Mouse (Mus musculus): Measurements from ENCODE around the gene Nectin4. TPM values are rescaled to one million over a fixed set of nuclear protein-coding genes. Genes with fewer than 3 reads are reported as not detected.
"Not testable (repeated sequence)": the region's sequence is repeated elsewhere in the genome, so short reads cannot be mapped to it uniquely, and the experiment has no call there.

Gene Nectin4
- 1 to 10 TPM; 2.3 to 3.9 TPM for total RNA-seq (2021)

DNA sequence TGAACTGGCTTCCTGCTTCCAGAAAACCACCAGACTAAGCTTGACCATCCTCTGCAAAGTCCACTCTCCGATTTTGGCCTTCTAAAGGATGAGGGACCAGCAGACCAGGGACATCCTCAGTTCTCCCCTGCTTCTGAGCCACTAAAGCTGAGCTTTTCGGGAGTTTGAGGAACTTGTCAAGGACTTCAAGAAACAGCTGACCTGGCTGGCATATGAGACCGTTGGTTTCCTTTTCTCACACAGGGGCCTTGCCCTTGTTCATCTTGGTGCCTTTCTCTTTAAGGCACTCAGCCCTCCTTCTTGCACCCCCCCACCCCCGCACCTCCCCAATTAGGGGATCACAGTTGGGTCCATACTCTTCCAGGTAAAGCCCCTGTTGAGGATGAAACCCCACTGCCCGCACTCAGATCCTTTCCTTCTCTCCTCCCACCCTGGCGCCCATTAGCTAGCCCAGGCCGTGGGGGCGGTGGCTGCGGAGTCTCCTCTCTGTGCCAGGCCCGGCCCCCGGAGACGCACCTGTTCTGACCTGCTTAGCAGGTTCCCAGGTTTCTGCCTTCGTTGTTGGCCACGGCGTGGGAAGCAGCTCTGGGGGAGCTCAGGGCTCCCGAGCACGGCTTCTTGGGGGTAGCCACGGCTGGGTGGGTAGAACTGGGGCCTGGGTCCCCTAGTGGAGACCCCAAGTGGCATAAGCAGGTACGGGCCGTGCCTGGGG lies at the start of gene Nectin4:
Nectin4 (plus strand) TSS at position 255 of the 712 bp plus-strand sequence.
- no peak for DNase-seq (ENCODE audit: low spot score in 2 of 2)
- intact Hi-C loops (cut with DNase I) = loop anchor here (10.0 kb wide), 1 partner anchor 195 kb away; no protein-coding TSS in a partner anchor

DNA sequence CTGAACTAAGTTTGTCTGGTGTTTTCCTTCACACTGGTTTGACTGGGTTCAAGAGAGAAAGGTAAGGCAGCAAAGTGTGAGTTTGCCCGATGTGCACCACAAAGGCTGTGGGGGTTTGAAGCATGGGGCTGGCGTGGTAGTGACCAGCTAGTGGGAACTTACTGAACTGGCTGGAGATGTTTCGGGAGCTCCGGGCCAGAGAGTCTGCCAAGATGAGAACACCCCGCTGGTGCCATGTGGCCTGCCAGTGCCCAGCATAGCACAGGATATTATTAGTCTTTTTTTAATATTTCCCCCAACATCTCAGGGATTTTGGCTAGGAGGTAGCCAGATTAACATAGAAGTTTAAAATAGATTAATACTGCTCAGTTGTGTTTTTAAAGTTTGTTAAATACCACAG lies 49.7 kb upstream of the Nectin4 start:
- DNase-seq (ENCODE audit: low spot score in 2 of 2) = no peak
- intact Hi-C loops (cut with DNase I) = no loop called here

DNA sequence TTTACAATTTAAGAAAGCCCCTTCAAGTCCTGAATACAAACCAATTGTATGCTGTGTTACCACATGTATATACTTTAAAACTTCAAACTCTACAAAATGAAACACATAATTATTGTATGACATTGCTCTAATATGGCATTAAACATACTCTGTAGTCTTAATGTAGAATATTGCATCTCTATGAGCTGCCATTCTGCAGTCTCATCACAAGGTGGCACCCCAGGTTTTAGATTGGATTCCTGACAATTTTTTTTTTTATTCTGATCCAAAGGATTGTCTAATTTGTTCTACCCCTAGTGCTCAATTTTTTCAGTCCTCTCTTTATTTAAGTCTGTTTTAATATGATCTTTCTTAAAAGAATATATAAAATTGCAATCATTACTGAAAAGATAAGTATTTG lies 48.5 kb upstream of the Nectin4 start:
- intact Hi-C loops (cut with DNase I) = no loop called here
- no peak for DNase-seq (ENCODE audit: low spot score in 2 of 2)

DNA sequence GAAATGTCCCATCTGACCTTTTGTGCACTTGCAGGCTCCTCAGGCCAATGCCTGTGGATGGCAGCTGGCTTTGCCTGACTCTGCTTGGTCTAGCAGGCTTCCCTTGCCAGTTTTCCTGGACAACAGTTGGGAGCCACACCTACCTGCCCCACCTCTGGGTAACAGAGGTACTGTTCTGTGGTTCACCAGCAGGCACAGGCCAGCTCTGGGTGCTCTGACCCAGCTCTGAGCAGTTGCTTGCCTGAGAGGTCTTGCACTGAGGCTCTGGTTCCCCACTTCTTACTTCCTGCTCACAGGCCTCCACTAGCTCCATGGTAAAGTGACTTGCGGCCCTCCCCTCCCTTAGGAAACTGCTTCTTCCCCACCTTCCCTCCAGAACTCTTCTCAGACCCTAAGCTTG lies 47.9 kb upstream of the Nectin4 start:
- DNase-seq (ENCODE audit: low spot score in 2 of 2) = no peak
- intact Hi-C loops (cut with DNase I) = no loop called here

DNA sequence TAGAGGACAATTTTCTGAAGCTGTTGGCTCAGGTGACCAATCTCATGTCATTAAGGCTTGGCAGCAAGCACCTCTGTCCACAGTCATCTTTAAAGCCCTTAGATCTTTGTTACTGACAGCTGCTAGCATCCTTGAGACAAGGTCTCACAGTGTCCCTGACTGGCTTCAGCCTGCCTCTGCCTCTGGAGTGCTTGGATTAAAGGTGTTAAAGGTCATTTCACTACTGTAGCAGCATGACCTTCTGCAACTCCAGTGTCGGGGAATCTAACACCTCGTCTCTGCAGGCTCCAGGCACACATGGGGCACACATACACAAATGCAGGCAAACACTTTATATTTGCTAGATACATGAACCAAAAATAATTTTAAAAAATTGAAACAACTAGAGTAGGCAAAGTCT lies 44.3 kb upstream of the Nectin4 start:
- DNase-seq (ENCODE audit: low spot score in 2 of 2) = no peak
- intact Hi-C loops (cut with DNase I) = no loop called here

DNA sequence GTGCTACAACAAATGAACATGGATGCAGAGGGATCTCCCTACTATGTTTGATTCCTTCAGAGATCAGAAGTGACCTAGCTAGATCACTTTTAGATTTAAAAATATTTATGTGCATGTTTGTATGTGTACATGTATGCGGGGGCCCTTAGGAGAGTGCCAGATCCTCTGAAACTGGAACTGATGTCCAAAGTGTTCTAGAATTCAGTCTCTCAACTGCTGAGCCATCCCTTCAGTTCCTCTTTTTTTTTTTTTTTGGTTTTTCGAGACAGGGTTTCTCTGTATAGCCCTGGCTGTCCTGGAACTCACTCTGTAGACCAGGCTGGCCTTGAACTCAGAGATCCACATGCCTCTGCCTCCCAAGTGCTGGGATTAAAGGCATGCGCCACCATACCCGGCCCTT lies 43.3 kb upstream of the Nectin4 start:
- intact Hi-C loops (cut with DNase I) = not testable (repeated sequence)

DNA sequence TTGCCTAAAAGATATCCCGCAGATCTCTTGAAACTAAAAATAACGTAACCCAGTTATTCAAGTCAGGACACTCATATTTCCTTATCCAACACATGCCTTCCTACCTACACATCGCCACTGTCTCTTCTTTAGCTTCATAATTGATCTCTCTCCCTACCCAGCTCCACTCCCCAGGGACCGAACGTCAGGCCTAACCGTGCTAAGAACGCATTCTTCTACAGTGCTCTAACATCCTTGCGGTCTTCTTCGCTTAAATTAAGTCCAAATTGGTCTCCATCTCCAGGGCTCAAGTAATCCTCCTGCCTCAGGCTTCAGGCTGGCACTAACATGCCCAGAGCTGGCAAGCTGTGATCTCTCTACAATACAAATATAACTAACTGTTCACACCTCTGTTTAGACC lies 41.7 kb upstream of the Nectin4 start:
- intact Hi-C loops (cut with DNase I) = no loop called here
- DNase-seq (ENCODE audit: low spot score in 2 of 2) = no peak

More for the DNA sequence above, 43.3 kb upstream of the Nectin4 start:
- DNase-seq (ENCODE audit: low spot score in 2 of 2) = not testable (repeated sequence)

DNA sequence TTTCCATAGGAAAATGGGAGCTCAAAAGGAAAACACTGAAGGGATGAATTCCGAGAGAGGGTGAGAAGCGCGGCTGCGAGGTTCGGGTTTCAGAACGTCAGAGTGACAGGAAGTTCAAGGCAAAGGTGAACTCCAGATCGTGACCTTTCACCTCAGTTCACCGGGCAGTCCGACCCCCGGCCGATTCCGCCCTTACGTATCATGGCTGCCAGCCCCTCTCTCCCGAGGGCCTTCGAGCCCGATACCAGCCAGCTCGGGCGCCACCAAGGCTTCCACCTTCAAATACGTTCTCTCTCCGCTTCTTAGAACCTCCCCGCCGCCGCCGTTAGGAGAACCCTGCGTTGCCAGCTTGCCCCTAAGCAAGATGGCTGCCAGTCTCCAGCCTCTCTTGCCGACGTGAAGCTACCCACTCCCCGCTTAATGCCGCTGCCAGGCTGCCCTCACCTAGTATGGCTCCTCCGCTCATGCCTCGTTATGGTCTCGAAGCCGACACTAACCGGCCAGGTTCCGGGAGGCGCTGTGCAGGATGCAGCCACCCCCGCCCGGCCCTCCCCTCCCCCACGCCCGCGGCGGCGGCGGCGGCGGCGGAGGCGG lies 41.0 kb upstream of the Nectin4 start, which contains the start of gene Dedd:
Dedd (plus strand) TSS at position 307 of the 594 bp plus-strand sequence.
- peak; percentile 94 to 95 for DNase-seq (ENCODE audit: low spot score in 2 of 2)
- intact Hi-C loops (cut with DNase I) = loop anchor here (1.0 kb wide), 3 partner anchors 16 to 82 kb away; partner anchors contain the start of genes Nit1, Pfdn2 and Usf1

DNA sequence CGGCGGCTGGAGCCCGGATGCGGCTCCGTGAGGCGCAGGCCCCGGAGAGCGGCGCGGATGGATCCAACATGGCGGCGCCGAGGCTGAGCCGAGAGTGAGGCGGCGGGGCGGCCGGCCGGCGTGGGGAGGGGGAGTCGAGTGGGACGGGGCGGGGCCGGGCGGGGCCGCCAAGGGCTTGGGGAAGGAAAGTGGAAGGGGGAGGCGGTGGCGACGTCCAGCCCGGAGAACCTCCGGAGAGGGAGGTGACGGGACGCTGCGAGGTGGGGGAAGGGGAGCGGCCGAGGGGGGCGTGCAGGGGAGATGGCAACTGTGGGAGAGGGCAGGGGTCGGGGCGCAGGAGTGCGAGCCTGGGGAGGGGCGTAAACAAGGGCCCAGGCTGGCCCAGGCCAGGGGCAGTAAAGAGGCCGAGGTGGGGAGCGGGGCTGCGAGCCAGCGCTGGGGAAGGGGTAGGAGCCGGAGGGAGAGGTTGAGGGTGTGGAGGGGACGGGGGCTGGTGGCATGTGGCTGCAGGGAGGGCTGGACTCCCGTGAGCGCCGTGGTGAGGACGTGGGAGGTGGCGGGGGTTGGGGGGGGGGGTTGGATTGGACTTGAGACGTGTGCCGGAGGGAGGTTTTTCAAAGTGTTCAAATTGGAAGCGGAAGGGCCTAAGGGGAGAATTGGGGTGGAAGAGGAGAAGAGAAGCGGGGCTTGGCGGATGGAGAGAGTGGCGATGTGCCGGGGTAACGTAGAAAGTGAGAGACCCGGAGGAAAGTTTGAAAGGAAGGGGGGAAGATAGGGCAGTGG lies 40.3 kb upstream of the Nectin4 start:
- DNase-seq (ENCODE audit: low spot score in 2 of 2) = peak in 1 of 2 experiments; percentile 57
- intact Hi-C loops (cut with DNase I) = loop anchor here (1.0 kb wide), 3 partner anchors 16 to 82 kb away; partner anchors contain the start of genes Nit1, Pfdn2 and Usf1

DNA sequence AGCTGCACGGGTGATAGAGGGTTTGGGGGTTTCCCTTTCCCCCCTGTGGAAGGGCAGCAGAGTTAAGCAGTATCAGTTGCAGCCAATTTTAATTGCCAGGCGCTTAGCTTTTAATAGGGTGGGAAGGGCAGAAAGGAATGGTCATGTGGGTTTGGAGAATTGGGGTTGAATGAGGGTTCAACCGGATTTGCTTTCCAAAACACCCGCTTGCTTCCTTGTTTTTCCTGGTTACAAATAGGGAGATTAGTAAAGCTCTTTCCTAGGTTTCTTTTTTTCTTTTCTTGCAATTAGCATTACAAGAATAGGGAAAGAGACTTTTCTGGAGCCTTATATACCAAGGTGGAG lies 39.7 kb upstream of the Nectin4 start:
- DNase-seq (ENCODE audit: low spot score in 2 of 2) = no peak

DNA sequence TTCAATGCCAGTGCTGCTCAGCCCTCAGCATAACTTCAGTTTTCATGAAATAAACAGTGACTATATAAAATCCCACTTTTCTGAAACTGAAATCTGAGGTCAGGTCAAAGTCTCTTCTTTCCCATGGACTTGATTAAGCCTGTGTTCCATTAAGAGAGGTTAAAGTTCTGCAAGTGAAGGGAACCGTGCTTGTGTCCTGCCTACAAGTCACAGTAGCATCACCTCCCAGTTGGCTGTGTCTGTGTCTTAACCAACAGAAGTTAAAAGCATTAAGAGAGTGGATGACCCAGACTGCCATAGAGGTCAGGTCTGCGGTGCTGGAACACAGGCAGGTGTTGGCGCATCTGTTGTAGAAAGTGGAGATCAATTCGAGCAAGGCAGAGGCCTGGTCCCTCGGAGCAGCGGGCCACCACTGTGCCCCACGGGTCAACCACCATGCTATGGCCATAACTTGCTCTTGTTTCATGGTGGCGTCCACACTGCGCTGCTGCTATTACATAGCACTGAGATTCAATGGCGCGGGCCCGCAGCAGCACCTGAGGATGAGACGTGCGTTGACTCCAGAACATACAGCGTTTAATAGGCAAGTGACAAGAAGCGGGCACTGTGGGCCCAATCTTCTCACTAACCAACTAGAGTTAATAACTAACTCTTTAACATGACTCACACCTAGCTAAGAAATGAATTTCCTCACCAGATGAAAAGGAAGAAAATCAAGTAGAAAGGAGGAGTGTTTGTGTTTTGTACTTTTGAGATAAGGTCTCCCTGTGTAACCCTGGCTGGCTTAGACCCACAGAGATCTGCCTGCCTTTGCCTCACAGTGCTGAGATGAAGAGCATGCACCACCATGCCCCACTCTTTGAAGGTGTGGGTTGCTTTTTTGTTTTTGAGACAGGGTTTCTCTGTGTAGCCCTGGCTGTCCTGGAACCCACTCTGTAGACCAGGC lies 27.4 kb upstream of the Nectin4 start:
- intact Hi-C loops (cut with DNase I) = no loop called here
- DNase-seq (ENCODE audit: low spot score in 2 of 2) = no peak

More for the DNA sequence above, 39.7 kb upstream of the Nectin4 start:
- intact Hi-C loops (cut with DNase I) = no loop called here

DNA sequence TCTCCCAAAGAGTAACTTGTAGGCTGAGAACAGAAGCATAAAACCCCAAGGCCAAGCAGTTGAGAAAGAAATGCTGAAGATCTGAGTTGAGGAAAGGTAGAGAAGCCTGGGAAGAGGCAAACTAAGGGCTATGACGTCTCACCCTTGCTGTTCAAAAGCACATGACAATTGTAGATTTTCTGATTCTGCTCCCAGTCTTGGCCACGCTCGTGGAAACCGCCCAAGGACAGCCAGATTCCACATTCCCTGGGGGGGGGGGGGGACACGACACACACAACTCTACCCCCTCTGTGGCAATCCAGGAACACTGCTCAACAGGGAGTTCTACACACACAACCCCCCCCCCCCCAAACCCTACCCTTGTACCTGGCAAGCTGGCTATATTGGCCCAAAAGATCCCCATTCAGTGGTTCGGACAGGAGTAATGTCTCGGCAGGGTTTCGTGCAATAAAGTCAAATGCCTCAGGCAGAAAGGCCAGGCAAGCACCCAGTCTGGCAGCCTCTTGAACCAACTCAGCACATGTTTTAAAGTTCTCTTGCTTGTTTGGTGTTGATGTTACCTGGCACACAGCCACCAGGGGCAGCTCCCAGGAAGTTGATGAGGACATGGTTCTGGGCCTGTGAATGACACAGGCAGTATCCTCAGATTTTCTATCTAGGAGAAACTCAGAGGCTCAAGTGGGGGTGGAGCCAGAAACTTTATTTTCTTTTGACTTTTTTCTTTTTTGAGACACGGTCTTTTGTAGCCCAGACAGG lies 25.8 kb upstream of the Nectin4 start:
- intact Hi-C loops (cut with DNase I) = no loop called here
- DNase-seq (ENCODE audit: low spot score in 2 of 2) = no peak

DNA sequence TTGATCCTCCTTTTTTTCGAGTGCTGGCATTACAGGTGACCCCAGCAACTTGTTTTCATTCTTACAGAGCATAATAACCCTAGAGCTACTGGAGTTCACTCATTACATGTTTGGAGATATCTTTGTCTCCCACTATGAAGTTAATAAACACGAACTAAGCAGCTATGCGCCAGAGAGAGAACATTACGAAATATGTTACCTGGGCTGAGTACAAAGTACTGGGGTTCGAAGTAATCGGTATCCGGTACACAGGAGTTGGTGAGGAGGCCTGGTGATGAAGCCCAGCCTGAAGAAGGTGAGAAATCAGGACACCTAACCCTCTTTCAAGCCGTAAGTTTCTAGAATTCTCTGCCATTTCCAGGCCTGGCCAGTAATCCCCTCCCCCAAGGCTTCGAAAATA lies 25.2 kb upstream of the Nectin4 start:
- no peak for DNase-seq (ENCODE audit: low spot score in 2 of 2)

DNA sequence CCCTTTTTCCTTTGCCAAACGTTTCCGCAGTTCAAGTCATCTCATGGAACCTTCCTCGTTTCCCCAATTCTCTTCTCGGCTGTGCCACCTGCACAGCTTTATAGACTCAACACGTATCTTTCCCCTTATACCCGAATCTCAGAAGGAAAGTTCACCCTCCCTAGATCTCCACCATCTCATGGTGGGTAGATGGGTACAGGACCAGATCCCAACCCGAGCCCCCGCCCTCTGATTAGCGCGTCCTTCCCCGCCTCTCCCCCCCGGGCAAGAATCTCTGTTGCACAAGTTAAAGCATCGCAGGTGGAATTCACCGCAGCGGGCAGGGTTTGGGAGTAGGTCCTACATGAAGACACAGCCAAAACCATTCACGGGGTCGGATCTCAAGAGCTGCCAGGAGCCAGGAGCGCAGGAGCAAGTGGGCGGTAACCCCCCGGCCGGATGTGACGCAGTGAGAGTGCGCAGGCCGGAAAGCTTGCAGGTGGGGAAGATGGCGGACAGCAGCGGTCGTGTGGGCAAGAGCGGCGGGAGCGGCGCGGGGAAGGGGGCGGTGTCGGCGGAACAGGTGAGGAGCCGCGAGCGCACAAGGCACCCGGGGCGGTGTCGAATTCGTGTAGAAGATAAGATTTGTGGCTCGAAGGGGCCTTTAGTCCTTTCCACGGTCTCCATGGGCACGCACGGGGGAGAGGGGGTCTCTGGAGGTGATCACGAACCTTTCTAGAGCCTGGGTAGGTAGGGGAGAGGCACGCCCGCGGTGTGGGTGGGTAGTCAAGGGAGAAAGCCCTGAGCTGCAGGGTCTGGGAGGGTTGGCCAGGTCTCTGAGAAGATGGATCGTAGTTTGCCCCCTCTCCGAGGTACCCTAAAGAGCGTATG lies 24.4 kb upstream of the Nectin4 start, which contains the start of the genes Nit1 and Pfdn2:
Nit1 (minus strand) TSS at position 422 of the 870 bp plus-strand sequence.
Pfdn2 (plus strand) TSS at position 446 of the 870 bp plus-strand sequence.
- peak; percentile 90 for DNase-seq (ENCODE audit: low spot score in 2 of 2)
- intact Hi-C loops (cut with DNase I) = loop anchor here (1.0 kb wide), 1 partner anchor 16 kb away; the partner anchor contains the start of gene Dedd

More for the DNA sequence above, 25.2 kb upstream of the Nectin4 start:
- intact Hi-C loops (cut with DNase I) = loop anchor here (1.0 kb wide), 1 partner anchor 15 kb away; the partner anchor contains the start of gene Dedd

DNA sequence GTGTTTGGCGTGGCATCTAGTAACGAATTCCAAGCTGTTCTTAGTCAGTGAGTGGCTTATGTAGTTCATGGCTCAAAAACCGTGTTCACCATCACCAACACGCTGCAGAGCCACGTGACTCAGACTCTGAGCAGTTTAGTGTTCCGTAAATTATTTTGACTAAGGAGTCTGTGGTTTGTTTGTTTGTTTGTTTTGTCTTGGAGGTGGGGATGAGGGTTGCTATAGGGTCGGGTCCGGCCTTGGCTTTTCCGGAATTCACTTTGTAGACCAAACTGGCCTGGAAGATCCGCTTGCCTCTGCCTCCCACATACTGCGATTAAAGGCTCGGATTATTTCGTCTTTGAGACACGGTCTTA lies 23.8 kb upstream of the Nectin4 start:
- no peak for DNase-seq (ENCODE audit: low spot score in 2 of 2)
- intact Hi-C loops (cut with DNase I) = no loop called here

DNA sequence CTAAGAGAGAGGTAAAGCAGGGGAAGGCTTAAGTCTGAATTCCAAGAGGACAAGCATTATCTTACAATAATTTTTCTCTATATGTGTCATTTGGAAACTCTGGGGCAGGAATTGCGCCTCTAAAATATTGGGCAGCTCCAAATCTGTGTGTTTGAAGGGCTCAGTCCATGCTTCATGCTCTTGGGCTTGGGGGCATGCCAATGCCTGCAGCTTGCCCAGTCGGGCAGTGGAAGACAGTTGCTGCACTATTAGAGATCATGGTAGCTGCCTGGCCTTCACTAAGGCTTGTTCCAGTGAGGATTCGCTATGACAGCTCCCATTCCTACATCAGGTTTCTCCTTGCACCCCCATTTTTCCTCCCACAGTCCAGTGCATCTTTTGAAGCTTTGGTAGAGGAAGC lies 21.2 kb upstream of the Nectin4 start:
- intact Hi-C loops (cut with DNase I) = no loop called here
- DNase-seq (ENCODE audit: low spot score in 2 of 2) = no peak

DNA sequence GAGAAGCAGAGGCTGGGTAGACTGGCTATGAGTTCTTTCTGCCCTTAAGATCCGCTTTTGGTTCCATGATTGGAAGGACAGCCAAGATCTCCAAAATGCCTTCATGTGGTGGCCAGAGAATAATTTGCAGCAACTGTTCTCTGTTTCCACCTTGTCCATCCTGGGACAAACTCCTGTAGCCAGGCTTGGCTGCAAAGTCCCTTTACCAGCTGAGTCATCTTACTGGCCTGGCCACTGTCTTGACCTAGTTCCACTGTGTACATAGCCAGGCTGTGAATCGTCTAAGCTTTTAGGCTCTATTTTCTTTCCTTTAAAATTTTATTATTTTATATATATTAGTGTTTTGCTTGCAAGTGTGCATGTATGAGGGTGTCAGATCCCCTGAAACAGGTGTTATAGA lies 20.7 kb upstream of the Nectin4 start:
- intact Hi-C loops (cut with DNase I) = no loop called here
- no peak for DNase-seq (ENCODE audit: low spot score in 2 of 2)
